Mouse (Mus musculus) spleen, adult 2 months (tissue): ENCODE results near the gene Ephb6. TPM values are rescaled to one million over a fixed set of nuclear protein-coding genes. Genes with fewer than 3 reads are reported as not detected.

Experiments used
- DNase-seq, 2 experiments: peaks; one replicate each; pipeline versions ENCODE4 v3.0.0 to v3.0.0-alpha.2; 2012 to 2021; ENCODE audit warnings: low spot score in 2 of 2, low read depth in 1 of 2
- H3K27ac ChIP-seq: fragments of 200-500 bp; 2 replicates; pipeline ENCODE4 v1.5.1; 2012; ENCODE audit warnings: low read length, inconsistent platforms; ENCODE audit not compliant: insufficient read depth
- H3K27me3 ChIP-seq: fragments of 200-500 bp; 2 replicates; pipeline ENCODE4 v1.6.1; 2012; ENCODE audit warnings: mild to moderate bottlenecking, moderate library complexity, low read length, inconsistent platforms; ENCODE audit not compliant: control insufficient read depth, insufficient read depth
- H3K36me3 ChIP-seq: fragments of 200-500 bp; 2 replicates; pipeline ENCODE4 v1.6.1; 2012; ENCODE audit warnings: mild to moderate bottlenecking, low read length, inconsistent platforms; ENCODE audit not compliant: control insufficient read depth, insufficient read depth
- H3K4me1 ChIP-seq: fragments of 200-500 bp; 2 replicates; pipeline ENCODE4 v1.6.1; 2011; ENCODE audit warnings: inconsistent platforms; ENCODE audit not compliant: control insufficient read depth, insufficient read depth, insufficient read length
- H3K4me3 ChIP-seq: fragments of 200-500 bp; 2 replicates; pipeline ENCODE4 v1.5.1; 2011; ENCODE audit warnings: mild to moderate bottlenecking, inconsistent platforms; ENCODE audit not compliant: insufficient read depth, insufficient read length; ENCODE audit errors: extremely low read depth
- CTCF ChIP-seq: fragments of 200-500 bp; IDR thresholded peaks from 2 replicates; pipeline ENCODE4 v1.5.1; 2011; ENCODE audit warnings: mild to moderate bottlenecking, inconsistent platforms; ENCODE audit not compliant: insufficient read depth, insufficient read length, insufficient replicate concordance; ENCODE audit errors: extremely low read depth
- POLR2A ChIP-seq: fragments of 200-500 bp; IDR thresholded peaks from 2 replicates; pipeline ENCODE4 v1.6.1; 2011; ENCODE audit warnings: low read depth, low read length, inconsistent platforms
- WGBS: fragments of 180-500 bp; shearing (Covaris S2); methylation state at CpG from one replicate; pipeline ENCODE4 v1.1.7; 2018; 5-methylcytosine and 5-hydroxymethylcytosine counted together
- polyA plus RNA-seq: library from polyadenylated mRNA; depleted of rRNA; stranded (reverse); fragments of >200 nt; gene quantifications from 2 replicates; pipeline ENCODE4 v1.2.3, GENCODE M21; 2012

Gene Ephb6
- polyA plus RNA-seq, 1 experiment = 7.5 TPM

- H3K27me3 ChIP-seq = no peaks in the 10 kb centered on the region
- no peak for DNase-seq
- TF ChIP-seq POLR2A (no peak), CTCF (no peak)
- no peaks in the 10 kb centered on the region for H3K36me3 ChIP-seq
- no peaks in the 10 kb centered on the region for H3K4me1 ChIP-seq
- no peak overlapping the region for H3K27ac ChIP-seq
- 89% methylated on average over 1 of the region's 1 CpGs for WGBS
- H3K4me3 ChIP-seq = no peak overlapping the region
These were observed 40.0 kb upstream of the Ephb6 start for GRCm38 (mm10) chr6:41565261-41565660.

GRCm38 (mm10) chr6:41566965-41567364 lies 38.3 kb upstream of the Ephb6 start:
- Histone ChIP-seq H3K27me3 (no peaks in the 10 kb centered on the region), H3K27ac (no peak overlapping the region), H3K4me1 (no peaks in the 10 kb centered on the region), H3K36me3 (no peaks in the 10 kb centered on the region), H3K4me3 (no peak overlapping the region)
- no peak for TF ChIP-seq CTCF
- TF ChIP-seq POLR2A = no peak
- no peak for DNase-seq
- 90% methylated on average over 4 of the region's 4 CpGs for WGBS

- Histone ChIP-seq H3K4me3 (no peak overlapping the region), H3K27ac (no peak overlapping the region), H3K27me3 (no peaks in the 10 kb centered on the region), H3K4me1 (no peaks in the 10 kb centered on the region), H3K36me3 (no peaks in the 10 kb centered on the region)
- no peak for TF ChIP-seq CTCF
- no peak for TF ChIP-seq POLR2A
- no peak for DNase-seq
- WGBS = 83% methylated on average over 3 of the region's 3 CpGs
These were observed 36.2 kb upstream of the Ephb6 start for GRCm38 (mm10) chr6:41569078-41569477.

- 83% methylated on average over 5 of the region's 5 CpGs for WGBS
- no peaks in the 10 kb centered on the region for H3K4me1 ChIP-seq
- no peak for DNase-seq
- TF ChIP-seq CTCF (no peak), POLR2A (no peak)
- no peak overlapping the region for H3K4me3 ChIP-seq
- no peaks in the 10 kb centered on the region for H3K27me3 ChIP-seq
- no peak overlapping the region for H3K27ac ChIP-seq
- H3K36me3 ChIP-seq = no peaks in the 10 kb centered on the region
These were observed 28.7 kb upstream of the Ephb6 start for GRCm38 (mm10) chr6:41576526-41577097.

GRCm38 (mm10) chr6:41577297-41577696 lies 28.0 kb upstream of the Ephb6 start:
- 79% methylated on average over 5 of the region's 5 CpGs for WGBS
- Histone ChIP-seq H3K27ac (no peak overlapping the region), H3K36me3 (no peaks in the 10 kb centered on the region), H3K27me3 (no peaks in the 10 kb centered on the region), H3K4me1 (no peaks in the 10 kb centered on the region), H3K4me3 (no peak overlapping the region)
- no peak for DNase-seq
- TF ChIP-seq CTCF (no peak), POLR2A (no peak)

- Histone ChIP-seq H3K27me3 (no peaks in the 10 kb centered on the region), H3K36me3 (no peaks in the 10 kb centered on the region), H3K4me3 (no peak overlapping the region), H3K27ac (no peak overlapping the region), H3K4me1 (no peaks in the 10 kb centered on the region)
- DNase-seq = no peak
- 79% methylated on average over 7 of the region's 7 CpGs for WGBS
- TF ChIP-seq POLR2A = no peak
- no peak for TF ChIP-seq CTCF
These were observed 24.0 kb upstream of the Ephb6 start for GRCm38 (mm10) chr6:41581295-41581694.

- no peak for DNase-seq
- no peak overlapping the region for H3K27ac ChIP-seq
- 92% methylated on average over 1 of the region's 1 CpGs for WGBS
- H3K36me3 ChIP-seq = no peaks in the 10 kb centered on the region
- no peaks in the 10 kb centered on the region for H3K4me1 ChIP-seq
- no peak for TF ChIP-seq CTCF
- no peak for TF ChIP-seq POLR2A
- no peak overlapping the region for H3K4me3 ChIP-seq
- H3K27me3 ChIP-seq = no peaks in the 10 kb centered on the region
These were observed 23.1 kb upstream of the Ephb6 start for GRCm38 (mm10) chr6:41582189-41582588.
